ENCODE assay signal across 12 mouse cellular contexts in genomic region chr10:40443806-40444357, GRCm38 (mm10).
A peak's percentile ranks its signal among the peaks of the same experiment; 100 is the strongest.
DNase-seq lines count a peak whose midpoint lies in the region; ATAC-seq lines count a peak whose summit lies in the region.
"Had no signal": no experiment of that assay in that cellular context is flagged by ENCODE, and none has a peak within 500 bp of the region (broad histone marks: within the 10 kb centered on the region; RNA-seq: fewer than 3 reads in every experiment).

No protein-coding gene starts in this region.

- no peak for ATAC-seq in forebrain, embryonic 12.5 days (ENCODE audit: low FRiP score)
- no peak for ATAC-seq in forebrain, embryonic 15.5 days (replicated peaks)
- ATAC-seq in forebrain, embryonic 14.5 days: no peak
- ATAC-seq in midbrain, embryonic 14.5 days (ENCODE audit: low FRiP score, low TSS enrichment): no peak

- no peaks in the 10 kb centered on the region for H3K36me3 ChIP-seq in forebrain, embryonic 12.5 days (replicated peaks)
- no peaks in the 10 kb centered on the region for H3K36me3 ChIP-seq in forebrain, embryonic 15.5 days
- H3K36me3 ChIP-seq in forebrain, embryonic 14.5 days (ENCODE audit: control insufficient read depth, insufficient read depth, low read length): no peaks in the 10 kb centered on the region
- H3K36me3 ChIP-seq in midbrain, embryonic 14.5 days (ENCODE audit: control insufficient read depth, insufficient read depth, low read length): no peaks in the 10 kb centered on the region
- H3K36me3 ChIP-seq: heart, embryonic 12.5 days had no signal

- no peak overlapping the region for H3K4me2 ChIP-seq in forebrain, embryonic 12.5 days
- H3K4me2 ChIP-seq in forebrain, embryonic 15.5 days (replicated peaks): no peak overlapping the region
- H3K4me2 ChIP-seq in forebrain, embryonic 14.5 days (ENCODE audit: low read length): no peak overlapping the region
- H3K4me2 ChIP-seq in midbrain, embryonic 14.5 days (ENCODE audit: low read length): no peak overlapping the region
- H3K4me2 ChIP-seq: heart, embryonic 12.5 days had no signal

- H3K27ac ChIP-seq in forebrain, embryonic 12.5 days: 0 out of 2 replicates have a peak overlapping the region, but pooled peaks have one; percentile 19
- H3K27ac ChIP-seq in forebrain, embryonic 15.5 days (replicated peaks): no peak overlapping the region
- H3K27ac ChIP-seq in forebrain, embryonic 14.5 days (ENCODE audit: low read depth, low read length): no peak overlapping the region
- no peak overlapping the region for H3K27ac ChIP-seq in midbrain, embryonic 14.5 days (replicated peaks; ENCODE audit: low read depth, low read length)

- H3K9ac ChIP-seq in forebrain, embryonic 12.5 days: no peak overlapping the region
- H3K9ac ChIP-seq in forebrain, embryonic 15.5 days (replicated peaks): no peak overlapping the region
- H3K9ac ChIP-seq in forebrain, embryonic 14.5 days (ENCODE audit: low read length): no peak overlapping the region
- no peak overlapping the region for H3K9ac ChIP-seq in midbrain, embryonic 14.5 days (replicated peaks; ENCODE audit: low read length)
- H3K9ac ChIP-seq: heart, embryonic 12.5 days had no signal

- H3K4me3 ChIP-seq in forebrain, embryonic 12.5 days (replicated peaks): no peak overlapping the region
- no peak overlapping the region for H3K4me3 ChIP-seq in forebrain, embryonic 15.5 days
- no peak overlapping the region for H3K4me3 ChIP-seq in forebrain, embryonic 14.5 days (ENCODE audit: low read depth, low read length)
- no peak overlapping the region for H3K4me3 ChIP-seq in midbrain, embryonic 14.5 days (replicated peaks; ENCODE audit: low read depth, low read length)
- H3K4me3 ChIP-seq: heart, embryonic 12.5 days had no signal

- H3K9me3 ChIP-seq in forebrain, embryonic 12.5 days: no peaks in the 10 kb centered on the region
- no peaks in the 10 kb centered on the region for H3K9me3 ChIP-seq in forebrain, embryonic 15.5 days
- H3K9me3 ChIP-seq in forebrain, embryonic 14.5 days (replicated peaks; ENCODE audit: control insufficient read depth, low read length): no peaks in the 10 kb centered on the region
- no peaks in the 10 kb centered on the region for H3K9me3 ChIP-seq in midbrain, embryonic 14.5 days (ENCODE audit: control insufficient read depth, low read length)
- H3K9me3 ChIP-seq: heart, embryonic 12.5 days had no signal

- peaks cover 38% of the 10 kb centered on the region for H3K4me1 ChIP-seq in forebrain, embryonic 12.5 days
- peaks cover 37% of the 10 kb centered on the region for H3K4me1 ChIP-seq in forebrain, embryonic 15.5 days
- peaks cover 23% of the 10 kb centered on the region for H3K4me1 ChIP-seq in forebrain, embryonic 14.5 days (ENCODE audit: control insufficient read depth, insufficient read depth, low read length)
- H3K4me1 ChIP-seq in midbrain, embryonic 14.5 days (ENCODE audit: control insufficient read depth, insufficient read depth, low read length): peaks cover 28% of the 10 kb centered on the region

- no peaks in the 10 kb centered on the region for H3K27me3 ChIP-seq in forebrain, embryonic 12.5 days
- no peaks in the 10 kb centered on the region for H3K27me3 ChIP-seq in forebrain, embryonic 15.5 days
- H3K27me3 ChIP-seq in forebrain, embryonic 14.5 days (replicated peaks; ENCODE audit: control insufficient read depth, insufficient read depth, low read length): no peaks in the 10 kb centered on the region
- no peaks in the 10 kb centered on the region for H3K27me3 ChIP-seq in midbrain, embryonic 14.5 days (ENCODE audit: control insufficient read depth, insufficient read depth, low read length)
- H3K27me3 ChIP-seq: heart, embryonic 12.5 days had no signal

- peak; percentile 61 for DNase-seq in Muller cell, postnatal 12 days (ENCODE audit: inconsistent ontology term)
- DNase-seq in forebrain, embryonic 14.5 days (ENCODE audit: low spot score): peak; percentile 60
- DNase-seq in midbrain, embryonic 14.5 days: peak; percentile 64
- DNase-seq in frontal cortex, postnatal 14 days (ENCODE audit: low spot score in 2 of 2): no peak
- no peak for DNase-seq in adipocyte (ENCODE audit: low spot score)
- no peak for DNase-seq in adrenal gland, postnatal 14 days
- DNase-seq: kidney, adult 11 months; layer of hippocampus, adult 9-11 months; lung, postnatal 36 days had no signal

- WGBS in forebrain, embryonic 12.5 days: 12% methylated on average over 6 of the region's 6 CpGs
- WGBS in forebrain, embryonic 15.5 days: 8% methylated on average over 6 of the region's 6 CpGs
- WGBS in forebrain, embryonic 14.5 days: 5% methylated on average over 6 of the region's 6 CpGs
- 12% methylated on average over 6 of the region's 6 CpGs for WGBS in midbrain, embryonic 14.5 days

Comparison
In these comparisons a context has a peak if more than half of its experiments do, and no peak if none do; other contexts are left out.
1. DNase-seq: peak in Muller cell, postnatal 12 days (single experiment), forebrain, embryonic 14.5 days (single experiment) and midbrain, embryonic 14.5 days (single experiment); none in frontal cortex, postnatal 14 days (0 of 2), adipocyte (single experiment) and adrenal gland, postnatal 14 days (single experiment).